Mouse (Mus musculus): ENCODE results near the gene Mef2a.
A peak's percentile ranks its signal among the peaks of the same experiment; 100 is the strongest.

The Mef2a gene

GRCm38 (mm10) chr7:67372729-67373583 lies at the start of gene Mef2a:
Mef2a (minus strand) TSS chr7:67372858.
- DNase-seq = peak; percentile 97

- DNase-seq = no peak
Measured at GRCm38 (mm10) chr7:67421476-67422186, 49.0 kb upstream of the Mef2a start.

- DNase-seq = no peak
Measured at GRCm38 (mm10) chr7:67421088-67421475, 48.4 kb upstream of the Mef2a start.

- no peak for DNase-seq
Measured at GRCm38 (mm10) chr7:67419591-67420314, 47.1 kb upstream of the Mef2a start.

- no peak for DNase-seq
Measured at GRCm38 (mm10) chr7:67418122-67418521, 45.5 kb upstream of the Mef2a start.

- DNase-seq = no peak
Measured at GRCm38 (mm10) chr7:67414766-67415165, 42.1 kb upstream of the Mef2a start.

- DNase-seq = no peak
Measured at GRCm38 (mm10) chr7:67412686-67413085, 40.0 kb upstream of the Mef2a start.

- DNase-seq = no peak
Measured at GRCm38 (mm10) chr7:67407019-67407418, 34.4 kb upstream of the Mef2a start.

GRCm38 (mm10) chr7:67404176-67404575 lies 31.5 kb upstream of the Mef2a start:
- no peak for DNase-seq

GRCm38 (mm10) chr7:67402353-67402752 lies 29.7 kb upstream of the Mef2a start:
- DNase-seq = no peak

GRCm38 (mm10) chr7:67401379-67401778 lies 28.7 kb upstream of the Mef2a start:
- DNase-seq = no peak

GRCm38 (mm10) chr7:67390760-67391159 lies 18.1 kb upstream of the Mef2a start:
- DNase-seq = no peak

- DNase-seq = no peak
Measured at GRCm38 (mm10) chr7:67390095-67390494, 17.4 kb upstream of the Mef2a start.

- no peak for DNase-seq
Measured at GRCm38 (mm10) chr7:67384942-67385872, 12.5 kb upstream of the Mef2a start.

GRCm38 (mm10) chr7:67380174-67381129 lies 7.8 kb upstream of the Mef2a start:
- DNase-seq = no peak

- DNase-seq = no peak
Measured at GRCm38 (mm10) chr7:67376796-67377195, 4.1 kb upstream of the Mef2a start.

GRCm38 (mm10) chr7:67373975-67374374 lies 1.3 kb upstream of the Mef2a start:
- DNase-seq = peak; percentile 47

- no peak for DNase-seq
Measured at GRCm38 (mm10) chr7:67373584-67373960, 914 bp upstream of the Mef2a start.

GRCm38 (mm10) chr7:67371891-67372672 lies 576 bp downstream of the Mef2a start:
- peak; percentile 49 for DNase-seq

- peak; percentile 49 for DNase-seq
Measured at GRCm38 (mm10) chr7:67371351-67371890, 1.2 kb downstream of the Mef2a start.
